Mouse (Mus musculus) heart, embryonic 16.5 days (tissue): ENCODE measurements around the gene Egfr. TPM values are rescaled to one million over a fixed set of nuclear protein-coding genes. Genes with fewer than 3 reads are reported as not detected.

Source experiments
- polyA plus RNA-seq: library from polyadenylated mRNA; unstranded; fragments of >200 nt; fragmentation: Nextera tagmentation; extraction: Ambion mirVana; gene quantifications from 2 replicates; pipeline ENCODE4 v1.2.1, GENCODE M21; 2015

Egfr gene
- polyA plus RNA-seq, 1 experiment from 2014 or later = 5.3 TPM

Other genes starting within 250 kb of the Egfr start
- 20.1 and 25.5 TPM in 2 replicates for gene Sec61g, start 243.7 kb upstream of the Egfr start, polyA plus RNA-seq
- gene Fbxo48, start 199.2 kb downstream of the Egfr start, polyA plus RNA-seq = 0.88 and 0.95 TPM in 2 replicates